Mouse (Mus musculus): ENCODE results near the gene Itgae. TPM values are rescaled to one million over a fixed set of nuclear protein-coding genes. Genes with fewer than 3 reads are reported as not detected.

The Itgae gene
- total RNA-seq (2021): under 1 TPM in 1 of 2 experiments, not detected in 1; 0.14 TPM

GRCm38 (mm10) chr11:73090283-73090682 is at the start of gene Itgae:
Gene Itgae, plus strand, starts transcription at chr11:73090583.
- intact Hi-C loops (cut with DNase I): no loop called here
- DNase-seq: no peak

- intact Hi-C loops (cut with DNase I): no loop called here
- no peak for DNase-seq
Measured at GRCm38 (mm10) chr11:73044229-73044755, 46.1 kb upstream of the Itgae start.

GRCm38 (mm10) chr11:73044789-73045188 is 45.6 kb upstream of the Itgae start:
- DNase-seq: no peak
- intact Hi-C loops (cut with DNase I): no loop called here

- intact Hi-C loops (cut with DNase I): no loop called here
Measured at GRCm38 (mm10) chr11:73047542-73047996, 42.8 kb upstream of the Itgae start, which contains the start of gene Ncbp3. Gene Ncbp3, plus strand, starts transcription at chr11:73047783.

GRCm38 (mm10) chr11:73048030-73048876 is 42.1 kb upstream of the Itgae start:
- no peak for DNase-seq
- intact Hi-C loops (cut with DNase I): no loop called here

More at GRCm38 (mm10) chr11:73047542-73047996, 42.8 kb upstream of the Itgae start, which contains the start of gene Ncbp3:
- peak; percentile 95 to 98 for DNase-seq

GRCm38 (mm10) chr11:73049335-73049734 is 41.0 kb upstream of the Itgae start:
- intact Hi-C loops (cut with DNase I): loop anchor here (1.0 kb wide), 1 partner anchor 43 kb away; no protein-coding TSS in a partner anchor
- peak; percentile 76 to 82 for DNase-seq

GRCm38 (mm10) chr11:73052795-73053194 is 37.6 kb upstream of the Itgae start:
- DNase-seq: no peak
- intact Hi-C loops (cut with DNase I): no loop called here

GRCm38 (mm10) chr11:73057701-73058100 is 32.7 kb upstream of the Itgae start:
- intact Hi-C loops (cut with DNase I): no loop called here
- DNase-seq: no peak

GRCm38 (mm10) chr11:73059630-73060029 is 30.8 kb upstream of the Itgae start:
- DNase-seq: no peak
- intact Hi-C loops (cut with DNase I): no loop called here

- DNase-seq: no peak
Measured at GRCm38 (mm10) chr11:73061413-73061812, 29.0 kb upstream of the Itgae start.

GRCm38 (mm10) chr11:73071839-73072238 is 18.5 kb upstream of the Itgae start:
- peak in 1 of 2 experiments; percentile 24 for DNase-seq

More at GRCm38 (mm10) chr11:73061413-73061812, 29.0 kb upstream of the Itgae start:
- intact Hi-C loops (cut with DNase I): no loop called here

GRCm38 (mm10) chr11:73076295-73076694 is 14.1 kb upstream of the Itgae start:
- intact Hi-C loops (cut with DNase I): no loop called here
- DNase-seq: no peak

More at GRCm38 (mm10) chr11:73071839-73072238, 18.5 kb upstream of the Itgae start:
- intact Hi-C loops (cut with DNase I): loop anchor here (5.0 kb wide), 2 partner anchors 35 to 1300 kb away; no protein-coding TSS in a partner anchor

- intact Hi-C loops (cut with DNase I): no loop called here
- DNase-seq: no peak
Measured at GRCm38 (mm10) chr11:73076733-73077132, 13.7 kb upstream of the Itgae start.

- no peak for DNase-seq
- intact Hi-C loops (cut with DNase I): no loop called here
Measured at GRCm38 (mm10) chr11:73077211-73077720, 13.1 kb upstream of the Itgae start.

- DNase-seq: no peak
- intact Hi-C loops (cut with DNase I): no loop called here
Measured at GRCm38 (mm10) chr11:73078615-73079014, 11.8 kb upstream of the Itgae start.

GRCm38 (mm10) chr11:73080306-73080705 is 10.1 kb upstream of the Itgae start:
- no peak for DNase-seq
- intact Hi-C loops (cut with DNase I): no loop called here

GRCm38 (mm10) chr11:73084303-73084702 is 6.1 kb upstream of the Itgae start:
- no peak for DNase-seq
- intact Hi-C loops (cut with DNase I): no loop called here

- intact Hi-C loops (cut with DNase I): no loop called here
- DNase-seq: no peak
Measured at GRCm38 (mm10) chr11:73084804-73085231, 5.6 kb upstream of the Itgae start.

GRCm38 (mm10) chr11:73085391-73085790 is 5.0 kb upstream of the Itgae start:
- DNase-seq: no peak
- intact Hi-C loops (cut with DNase I): no loop called here

GRCm38 (mm10) chr11:73087700-73088480 is 2.5 kb upstream of the Itgae start:
- intact Hi-C loops (cut with DNase I): no loop called here
- DNase-seq: no peak

Data from heart, postnatal 36 days (tissue).